ENCODE assay signal across 9 mouse cellular contexts in the genomic region with DNA sequence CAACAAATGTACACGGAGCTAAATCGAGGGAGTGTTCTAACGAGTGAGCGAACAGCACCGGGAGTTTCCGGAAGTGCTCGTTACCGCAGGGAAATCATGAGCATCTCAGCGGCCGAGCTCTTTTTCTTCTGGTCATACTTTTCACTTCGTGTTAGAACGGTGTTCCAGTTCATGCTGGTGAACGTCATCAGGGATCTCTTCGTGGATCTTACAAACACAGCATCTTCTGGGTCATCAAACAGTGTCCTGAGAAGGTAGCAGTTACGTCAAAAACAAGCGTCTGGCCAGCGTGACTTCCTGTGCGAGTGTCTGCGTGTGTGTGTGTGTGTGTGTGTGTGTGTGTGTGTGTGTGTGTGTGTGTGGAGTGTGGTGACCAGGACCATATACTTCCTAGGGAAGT. TPM values are rescaled to one million over a fixed set of nuclear protein-coding genes. Genes with fewer than 3 reads are reported as not detected.
DNase-seq lines count a peak whose midpoint lies in the region.
"Had no signal": no experiment of that assay in that cellular context is flagged by ENCODE, and none has a peak within 500 bp of the region (broad histone marks: within the 10 kb centered on the region; RNA-seq: fewer than 3 reads in every experiment).

No protein-coding gene starts in this region.

- intact Hi-C loops in left cerebral cortex, postnatal 4 days (cut with DNase I), result no loop called here
- intact Hi-C loops in heart, postnatal 25 days (cut with DNase I), result no loop called here

- peak; percentile 20 to 43 for DNase-seq in left cerebral cortex, adult 18-20 months (ENCODE audit: low spot score in 2 of 2)
- no peak for DNase-seq in left cerebral cortex, postnatal 4 days
- DNase-seq in cerebellum, postnatal 36 days, result peak; percentile 6 to 21
- DNase-seq in layer of hippocampus, adult 9-11 months, result peak; percentile 15
- DNase-seq in right cerebral cortex, adult 2 months (ENCODE audit: low spot score in 2 of 2), result peak; percentile 45 to 53
- DNase-seq in spleen, postnatal 14 days (ENCODE audit: low spot score in 2 of 2), result no peak
- no peak for DNase-seq in heart, postnatal 25 days (ENCODE audit: low spot score)
- DNase-seq: heart, adult 18-20 months had no signal

RNA-seq across cellular contexts. Expression of gene Lrrc72, which starts 44.7 kb away (rescaled TPM):
- not detected for total RNA-seq in left cerebral cortex, adult 18-20 months (2021)
- total RNA-seq in left cerebral cortex, postnatal 4 days (2021), result not detected
- not detected for total RNA-seq in heart, postnatal 25 days (2021)
- total RNA-seq: adrenal gland, adult 18-20 months; heart, adult 18-20 months had no signal

RNA-seq across cellular contexts. Expression of gene Bzw2, which starts 50.6 kb away (rescaled TPM):
- total RNA-seq in left cerebral cortex, adult 18-20 months (2021), result 10 to 100 TPM; 45.6 to 51.7 TPM
- 100 to 1,000 TPM; 252 to 269 TPM for total RNA-seq in left cerebral cortex, postnatal 4 days (2021)
- total RNA-seq in heart, postnatal 25 days (2021), result 100 to 1,000 TPM; 181 to 182 TPM

RNA-seq across cellular contexts. Expression of gene Ankmy2, which starts 51.5 kb away (rescaled TPM):
- 10 to 100 TPM; 53.3 to 57.0 TPM for total RNA-seq in left cerebral cortex, adult 18-20 months (2021)
- 10 to 100 TPM; 61.8 to 63.7 TPM for total RNA-seq in left cerebral cortex, postnatal 4 days (2021)
- total RNA-seq in heart, postnatal 25 days (2021), result 10 to 100 TPM; 15.5 to 17.1 TPM

Comparison
In these comparisons a context has a peak if more than half of its experiments do, and no peak if none do; other contexts are left out.
1. DNase-seq: peak in left cerebral cortex, adult 18-20 months (2 of 2), cerebellum, postnatal 36 days (2 of 2), layer of hippocampus, adult 9-11 months (single experiment) and right cerebral cortex, adult 2 months (2 of 2); none in left cerebral cortex, postnatal 4 days (single experiment), spleen, postnatal 14 days (0 of 2) and heart, postnatal 25 days (single experiment).